Mouse (Mus musculus) left cerebral cortex, adult 11 months (tissue): ENCODE measurements around the gene Calml4.
"Not testable (repeated sequence)": the region's sequence is repeated elsewhere in the genome, so short reads cannot be mapped to it uniquely, and the experiment has no call there.

Source experiments
- DNase-seq: peaks from one replicate; pipeline ENCODE4 v3.0.0; 2022; ENCODE audit warnings: low spot score

Calml4 gene

GRCm38 (mm10) chr9:62835705-62836446 lies 22.0 kb upstream of the Calml4 start:
- DNase-seq = no peak

DNA sequence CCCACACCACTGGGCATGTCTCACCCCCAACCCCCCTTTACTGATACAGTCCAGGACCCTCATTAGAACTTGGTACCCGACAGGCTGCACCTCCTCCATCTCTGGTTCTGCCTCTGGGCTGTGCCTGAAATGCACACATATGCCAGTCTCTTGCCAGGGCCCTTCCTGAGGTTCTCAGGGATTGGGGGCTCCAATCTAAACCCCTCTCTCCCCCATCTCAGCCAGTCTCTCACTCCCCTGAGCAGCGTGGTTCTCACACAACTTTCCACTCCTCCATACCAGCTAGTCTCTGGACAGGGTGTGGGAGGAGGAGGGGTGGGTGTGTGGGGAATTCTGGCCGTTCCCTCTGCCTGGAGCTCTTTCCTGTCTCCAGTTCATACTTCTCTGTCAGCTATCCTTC lies 20.3 kb upstream of the Calml4 start:
- no peak for DNase-seq

GRCm38 (mm10) chr9:62838146-62838505 lies 19.8 kb upstream of the Calml4 start:
- DNase-seq = no peak

DNA sequence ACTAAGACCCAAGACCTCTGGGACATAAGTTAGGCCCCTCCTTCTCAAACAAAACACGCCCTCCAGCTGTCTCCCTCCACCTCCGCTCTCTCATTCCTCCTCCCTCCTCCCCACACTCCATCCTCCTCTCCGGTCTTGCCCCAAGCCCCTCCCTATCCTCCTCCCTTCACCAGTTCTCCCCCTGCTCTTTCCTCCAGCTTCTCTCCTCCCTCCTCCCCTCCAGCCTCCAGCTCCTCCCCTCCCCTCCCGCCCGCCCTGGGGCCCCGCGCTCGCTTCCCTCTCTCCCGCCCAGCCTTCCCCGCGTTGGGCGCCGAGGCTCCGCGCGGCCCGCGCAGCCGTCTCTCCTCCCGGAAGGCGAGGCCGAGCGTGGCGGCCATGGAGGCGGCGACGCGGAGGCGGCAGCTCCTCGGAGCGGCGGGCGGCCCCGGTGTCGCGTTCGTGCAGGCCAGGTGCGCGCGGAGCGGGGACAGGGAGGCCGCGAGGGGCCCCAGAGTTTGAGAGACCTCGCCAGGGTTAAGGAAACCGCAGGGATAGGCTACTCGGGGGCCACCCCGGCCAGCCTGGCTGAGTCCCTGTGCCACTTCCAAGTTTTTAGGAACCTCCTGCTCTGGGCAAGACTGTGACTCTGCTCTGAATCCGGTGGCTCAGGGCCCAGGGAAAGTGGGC lies 19.2 kb upstream of the Calml4 start, which contains the start of gene Cln6:
Cln6 (plus strand) TSS at position 280 of the 666 bp plus-strand sequence.
- peak; percentile 48 for DNase-seq

- DNase-seq = no peak
These were observed 18.6 kb upstream of the Calml4 start for GRCm38 (mm10) chr9:62839172-62839770.

GRCm38 (mm10) chr9:62843356-62844024 lies 14.4 kb upstream of the Calml4 start:
- no peak for DNase-seq

GRCm38 (mm10) chr9:62844461-62844860 lies 13.4 kb upstream of the Calml4 start:
- no peak for DNase-seq

DNA sequence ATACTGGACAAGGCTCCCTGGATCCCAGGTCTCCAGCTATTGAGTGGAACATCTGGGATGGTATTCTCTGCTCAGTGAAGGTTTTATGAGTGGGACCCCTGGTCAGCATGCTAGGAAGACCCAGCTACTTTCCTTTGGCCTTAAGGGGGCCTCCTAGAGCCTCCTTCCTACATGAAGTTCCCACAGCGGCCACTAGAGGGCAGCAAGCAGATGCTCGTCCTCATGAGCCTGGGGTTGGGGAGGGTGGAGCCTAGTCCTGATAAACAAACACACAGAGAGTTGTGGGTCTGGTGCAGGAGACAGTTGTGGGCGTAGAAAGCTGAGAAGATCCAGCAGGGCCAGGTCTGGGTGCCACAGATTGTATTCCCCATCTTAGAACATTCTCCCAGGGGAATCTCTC lies 10.2 kb upstream of the Calml4 start:
- DNase-seq = peak; percentile 77

GRCm38 (mm10) chr9:62848641-62849040 lies 9.2 kb upstream of the Calml4 start:
- no peak for DNase-seq

DNA sequence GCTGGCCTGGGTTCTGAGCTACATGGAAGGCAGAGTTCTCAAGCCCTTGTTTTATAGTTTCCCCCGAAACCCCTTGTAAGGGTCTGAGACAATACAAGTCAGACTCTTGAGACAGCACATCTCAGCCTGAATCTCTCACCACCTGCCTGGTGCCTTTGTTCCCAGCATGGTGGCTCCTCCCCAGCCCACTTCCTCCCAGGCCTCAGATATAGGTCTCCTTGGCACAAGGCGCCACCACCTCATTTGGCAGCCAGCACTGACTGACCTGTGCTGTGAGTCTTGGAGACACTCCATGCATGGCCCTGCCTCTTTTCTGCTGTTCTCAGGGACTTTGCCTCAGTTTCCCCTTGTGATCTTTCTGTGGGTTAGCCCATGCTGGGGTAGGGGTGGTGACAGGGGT lies 6.3 kb upstream of the Calml4 start:
- DNase-seq = no peak

GRCm38 (mm10) chr9:62854483-62854882 lies 3.4 kb upstream of the Calml4 start:
- DNase-seq = no peak

DNA sequence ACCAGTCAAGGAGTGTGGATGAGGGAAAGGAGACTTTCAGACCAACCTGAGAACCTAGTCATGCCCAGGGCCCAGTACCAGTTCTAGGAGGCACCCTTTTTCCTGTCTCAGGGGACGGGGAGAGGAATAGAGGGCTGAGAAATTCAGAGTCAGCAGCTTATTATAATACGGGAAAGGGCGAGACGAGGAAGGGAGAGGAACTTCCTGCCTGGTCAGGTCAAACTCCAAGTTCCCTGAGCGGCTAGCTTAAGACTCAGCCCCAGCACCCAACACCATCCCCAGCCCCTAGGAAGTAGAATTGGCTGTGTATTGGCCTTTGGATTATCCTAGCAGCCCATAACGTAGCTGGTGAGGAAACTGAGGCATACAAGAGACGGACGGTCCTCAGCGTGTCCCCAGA lies 664 bp upstream of the Calml4 start:
- DNase-seq = no peak

- DNase-seq = no peak
These were observed 563 bp downstream of the Calml4 start for GRCm38 (mm10) chr9:62858266-62859019.

DNA sequence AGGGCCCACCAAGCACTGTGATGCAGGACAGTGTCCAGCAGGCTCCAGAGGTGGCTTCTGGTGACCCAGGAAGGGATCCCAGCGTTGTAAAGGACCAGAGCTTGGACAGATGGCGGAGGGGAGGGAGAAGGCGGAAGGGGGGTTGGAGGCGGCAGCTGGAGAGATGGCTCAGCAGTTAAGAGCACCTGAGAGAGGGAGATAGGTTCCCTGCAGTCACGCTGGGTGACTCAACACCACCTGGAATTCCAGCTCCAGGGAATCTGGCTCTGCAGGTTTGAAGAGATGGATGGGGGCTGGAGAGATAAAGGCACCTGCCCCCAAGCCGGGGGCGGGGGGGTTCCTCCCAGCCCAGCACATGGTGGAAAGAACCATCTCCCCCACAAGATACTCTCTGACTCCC lies 2.2 kb downstream of the Calml4 start:
- DNase-seq = not testable (repeated sequence)

DNA sequence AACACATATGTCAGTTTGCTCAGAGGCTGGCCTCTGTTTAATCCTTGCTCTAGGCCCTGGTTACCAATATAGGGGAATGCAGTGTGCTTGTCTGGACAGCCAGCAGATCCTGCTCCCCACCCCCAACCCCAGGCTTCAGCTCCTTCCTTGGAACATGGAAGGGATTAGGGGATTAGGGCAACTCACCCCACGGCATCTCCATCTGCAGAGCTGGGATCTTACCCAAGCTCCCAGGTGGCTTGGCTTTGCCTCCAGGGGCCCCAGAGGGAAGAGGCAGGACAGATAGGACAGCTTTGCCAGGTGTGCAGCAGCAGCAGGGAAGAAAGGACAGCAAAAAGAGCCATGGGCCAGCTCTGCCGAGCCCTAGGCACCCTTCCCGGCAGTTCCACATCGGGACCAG lies 3.0 kb downstream of the Calml4 start:
- no peak for DNase-seq

- not testable (repeated sequence) for DNase-seq
These were observed 11.4 kb downstream of the Calml4 start for GRCm38 (mm10) chr9:62869236-62869635.

- DNase-seq = no peak
These were observed 12.8 kb downstream of the Calml4 start for GRCm38 (mm10) chr9:62870728-62871127.

DNA sequence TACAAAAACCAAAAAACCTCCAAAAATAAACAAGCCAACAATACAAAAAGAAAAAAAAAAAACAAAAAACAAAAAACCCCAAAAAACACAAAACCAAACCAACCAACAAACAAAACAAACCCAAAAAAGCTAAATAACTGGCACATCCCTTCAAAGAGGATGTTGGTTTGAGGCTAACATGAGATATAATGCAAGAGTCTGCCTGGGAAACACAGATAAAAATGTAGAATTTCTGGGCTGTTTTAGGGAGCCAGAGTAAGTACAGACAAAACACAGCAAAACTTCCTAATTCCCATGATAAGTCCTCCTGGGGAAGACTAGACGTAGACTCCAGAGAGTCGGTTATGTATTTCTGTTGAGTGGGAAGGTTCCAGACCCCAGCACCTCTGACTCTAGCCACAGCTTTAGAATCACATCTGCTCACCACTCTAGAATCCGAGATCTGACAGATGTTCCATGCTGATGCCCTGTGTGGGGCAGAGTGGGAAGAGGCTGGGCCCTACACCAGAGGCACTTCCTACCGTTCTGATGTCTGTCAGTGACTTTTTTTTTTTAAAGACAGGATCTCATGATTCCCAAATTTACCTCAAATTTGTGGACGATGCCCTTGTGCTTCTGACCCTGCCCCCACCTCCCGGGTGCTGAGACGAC lies 19.2 kb downstream of the Calml4 start:
- DNase-seq = no peak

- DNase-seq = no peak
These were observed 19.9 kb downstream of the Calml4 start for GRCm38 (mm10) chr9:62877825-62878224.

DNA sequence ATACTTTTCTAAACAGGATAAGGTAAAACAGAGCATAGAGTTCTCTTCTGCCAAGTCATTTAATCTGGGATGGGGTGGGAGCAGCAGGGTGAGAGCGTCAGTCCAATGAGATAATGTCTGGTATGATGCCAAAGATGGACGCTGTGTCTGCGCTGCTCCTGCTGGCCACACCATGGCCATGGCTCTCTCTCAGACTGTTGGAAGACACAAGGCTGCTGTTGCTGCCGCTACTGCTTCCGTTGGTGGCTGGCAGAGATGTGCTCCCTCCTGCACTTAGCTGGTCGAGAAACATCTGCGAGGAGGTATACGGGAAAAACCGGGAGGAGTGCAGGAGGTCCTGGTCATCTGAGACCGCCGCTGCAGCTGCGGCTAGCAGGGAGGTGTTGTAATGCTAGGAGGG lies 24.0 kb downstream of the Calml4 start:
- DNase-seq = no peak

DNA sequence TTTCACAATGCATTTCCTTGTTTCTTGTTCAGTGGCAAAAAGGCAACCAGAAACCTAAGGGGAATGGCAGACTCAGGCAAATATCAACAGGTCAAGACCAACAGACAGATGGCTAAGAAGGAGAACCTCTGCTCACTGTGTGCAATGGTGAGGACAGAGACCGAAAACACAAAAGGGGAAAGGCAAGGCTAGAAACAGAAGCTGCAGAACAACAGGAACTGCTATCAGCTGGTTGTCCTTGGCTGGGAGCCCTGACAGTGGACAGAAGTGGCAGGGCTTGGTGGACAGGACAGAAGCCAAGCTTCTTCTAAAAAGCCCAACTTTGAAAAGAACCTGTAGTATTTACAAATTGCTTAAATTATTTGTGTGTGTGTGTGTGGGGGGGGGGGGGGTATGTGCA lies 36.6 kb downstream of the Calml4 start:
- DNase-seq = no peak

- no peak for DNase-seq
These were observed 43.9 kb downstream of the Calml4 start for GRCm38 (mm10) chr9:62901736-62902135.
